Mouse (Mus musculus): ENCODE data around the gene Fam207a. TPM values are rescaled to one million over a fixed set of nuclear protein-coding genes. Genes with fewer than 3 reads are reported as not detected.

Gene Fam207a
- polyA plus RNA-seq, 2 experiments: 13.9 to 16.7 TPM

DNA sequence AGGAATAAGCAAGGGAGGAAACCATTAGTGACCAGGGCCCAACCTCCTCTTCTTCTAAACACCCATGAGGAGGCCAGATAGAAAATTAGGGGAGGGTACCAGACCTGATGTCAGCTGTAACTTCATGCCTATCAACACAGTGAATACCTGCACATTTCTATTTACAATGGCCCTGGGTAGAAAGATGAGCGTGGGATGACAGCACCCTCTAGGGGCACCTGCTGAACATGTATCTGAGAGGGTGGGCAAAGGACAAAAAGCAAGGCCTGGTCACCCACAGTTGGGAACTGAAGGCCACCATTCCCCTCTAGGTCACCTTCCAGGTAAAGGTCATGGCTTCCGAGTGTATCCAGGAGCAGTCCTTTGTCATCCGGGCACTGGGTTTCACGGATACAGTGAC lies 42.1 kb upstream of the Fam207a start:
- H3K9ac ChIP-seq (replicated peaks): no peak overlapping the region
- peak; percentile 57 for TF ChIP-seq CTCF (IDR thresholded peaks at IDR 0.05; ENCODE audit: low read depth)
- no peak for TF ChIP-seq EP300 (IDR thresholded peaks at IDR 0.05; ENCODE audit: low read depth)
- no peaks in the 10 kb centered on the region for H3K36me3 ChIP-seq (replicated peaks; ENCODE audit: control insufficient read depth, insufficient read depth, low read depth)
- no peaks in the 10 kb centered on the region for H3K27me3 ChIP-seq (ENCODE audit: control insufficient read depth, insufficient read depth, low read length)
- H3K4me3 ChIP-seq (ENCODE audit: insufficient read depth in 1 of 2, low read depth in 2 of 2, low read length in 2 of 2): no peak overlapping the region
- no peak overlapping the region for H3K4me2 ChIP-seq (ENCODE audit: low read depth)
- H3K27ac ChIP-seq: no peak overlapping the region
- 71% methylated on average over 4 of the region's 4 CpGs for WGBS (ENCODE audit: insufficient replicate concordance)
- no peak for ATAC-seq (ENCODE audit: insufficient read depth)
- H3K4me1 ChIP-seq (replicated peaks; ENCODE audit: control insufficient read depth in 2 of 2, insufficient read depth in 2 of 2, low read length in 1 of 2): peaks cover 0 to 13% of the 10 kb centered on the region in 2 experiments; a peak in 3 of 4 replicates
- H3K9me3 ChIP-seq (ENCODE audit: control insufficient read depth, low read length): no peaks in the 10 kb centered on the region
- DNase-seq (ENCODE audit: low read depth in 3 of 3, low spot score in 3 of 3): no peak

GRCm38 (mm10) chr10:77556631-77557030 lies 41.0 kb upstream of the Fam207a start:
- ATAC-seq (ENCODE audit: insufficient read depth) (no peak), DNase-seq (ENCODE audit: low read depth in 3 of 3, low spot score in 3 of 3) (no peak)
- H3K9me3 ChIP-seq (ENCODE audit: control insufficient read depth, low read length): no peaks in the 10 kb centered on the region
- WGBS (ENCODE audit: insufficient replicate concordance): 77% methylated on average over 7 of the region's 7 CpGs
- peaks cover 0 to 10% of the 10 kb centered on the region in 2 experiments; a peak in 3 of 4 replicates for H3K4me1 ChIP-seq (replicated peaks; ENCODE audit: control insufficient read depth in 2 of 2, insufficient read depth in 2 of 2, low read length in 1 of 2)
- TF ChIP-seq EP300 (IDR thresholded peaks at IDR 0.05; ENCODE audit: low read depth) (no peak), CTCF (IDR thresholded peaks at IDR 0.05; ENCODE audit: low read depth) (no peak)
- H3K4me2 ChIP-seq (ENCODE audit: low read depth): no peak overlapping the region
- H3K27me3 ChIP-seq (ENCODE audit: control insufficient read depth, insufficient read depth, low read length): no peaks in the 10 kb centered on the region
- H3K36me3 ChIP-seq (replicated peaks; ENCODE audit: control insufficient read depth, insufficient read depth, low read depth): no peaks in the 10 kb centered on the region
- H3K4me3 ChIP-seq (ENCODE audit: insufficient read depth in 1 of 2, low read depth in 2 of 2, low read length in 2 of 2): no peak overlapping the region
- H3K27ac ChIP-seq: no peak overlapping the region
- no peak overlapping the region for H3K9ac ChIP-seq (replicated peaks)

DNA sequence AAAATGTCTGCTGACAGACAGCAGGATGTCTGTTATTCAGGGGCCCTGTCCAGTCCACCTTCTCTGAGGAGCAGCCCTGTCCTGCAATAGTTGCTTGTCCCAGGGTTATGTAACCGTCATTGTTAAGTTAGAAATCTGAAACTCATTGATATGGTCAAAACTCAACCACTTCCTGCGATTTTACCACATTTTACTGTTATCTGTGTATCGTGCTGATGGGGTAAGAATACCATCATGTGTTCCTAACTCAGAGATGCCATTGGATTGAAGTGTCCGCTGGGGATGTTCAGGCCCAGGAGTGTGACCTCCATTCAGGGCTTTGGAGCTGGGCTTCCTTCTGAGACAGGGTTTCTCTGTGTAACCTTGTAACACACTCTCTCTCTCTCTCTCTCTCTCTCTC lies 39.3 kb upstream of the Fam207a start:
- 49% methylated on average over 4 of the region's 4 CpGs for WGBS (ENCODE audit: insufficient replicate concordance)
- ATAC-seq (ENCODE audit: insufficient read depth) (no peak), DNase-seq (ENCODE audit: low read depth in 3 of 3, low spot score in 3 of 3) (no peak)
- Histone ChIP-seq H3K4me2 (ENCODE audit: low read depth) (no peak overlapping the region), H3K27ac (no peak overlapping the region), H3K4me3 (ENCODE audit: insufficient read depth in 1 of 2, low read depth in 2 of 2, low read length in 2 of 2) (no peak overlapping the region), H3K9me3 (ENCODE audit: control insufficient read depth, low read length) (no peaks in the 10 kb centered on the region), H3K9ac (replicated peaks) (no peak overlapping the region), H3K27me3 (ENCODE audit: control insufficient read depth, insufficient read depth, low read length) (no peaks in the 10 kb centered on the region), H3K4me1 (replicated peaks; ENCODE audit: control insufficient read depth in 2 of 2, insufficient read depth in 2 of 2, low read length in 1 of 2) (no peaks in the 10 kb centered on the region; a peak in 1 of 4 replicates), H3K36me3 (replicated peaks; ENCODE audit: control insufficient read depth, insufficient read depth, low read depth) (no peaks in the 10 kb centered on the region)
- TF ChIP-seq EP300 (IDR thresholded peaks at IDR 0.05; ENCODE audit: low read depth) (no peak), CTCF (IDR thresholded peaks at IDR 0.05; ENCODE audit: low read depth) (no peak)

DNA sequence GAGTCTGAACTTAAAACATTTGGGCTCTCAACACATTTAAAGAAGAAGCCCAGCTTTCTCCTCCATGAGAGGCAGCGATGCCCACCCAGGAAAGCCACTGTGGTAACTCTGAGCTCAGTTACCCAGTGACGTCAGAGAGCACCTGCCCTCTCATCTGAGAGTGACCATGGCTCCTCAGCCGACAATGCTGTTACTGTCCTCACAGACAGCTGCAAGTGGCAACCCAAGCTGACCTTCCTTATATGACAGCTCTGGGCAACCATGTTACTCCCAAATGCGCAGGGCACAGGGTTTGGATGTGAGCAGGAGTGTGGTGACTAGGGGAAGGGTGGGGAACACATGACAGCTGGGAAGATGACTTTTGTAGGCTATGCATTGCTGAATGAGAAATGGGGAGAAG lies 37.7 kb upstream of the Fam207a start:
- H3K9me3 ChIP-seq (ENCODE audit: control insufficient read depth, low read length): no peaks in the 10 kb centered on the region
- H3K4me1 ChIP-seq (replicated peaks; ENCODE audit: control insufficient read depth in 2 of 2, insufficient read depth in 2 of 2, low read length in 1 of 2): no peaks in the 10 kb centered on the region; a peak in 1 of 4 replicates
- H3K9ac ChIP-seq (replicated peaks): no peak overlapping the region
- no peaks in the 10 kb centered on the region for H3K36me3 ChIP-seq (replicated peaks; ENCODE audit: control insufficient read depth, insufficient read depth, low read depth)
- no peak for TF ChIP-seq EP300 (IDR thresholded peaks at IDR 0.05; ENCODE audit: low read depth)
- TF ChIP-seq CTCF (IDR thresholded peaks at IDR 0.05; ENCODE audit: low read depth): no peak
- no peaks in the 10 kb centered on the region for H3K27me3 ChIP-seq (ENCODE audit: control insufficient read depth, insufficient read depth, low read length)
- H3K4me3 ChIP-seq (ENCODE audit: insufficient read depth in 1 of 2, low read depth in 2 of 2, low read length in 2 of 2): no peak overlapping the region
- H3K27ac ChIP-seq: no peak overlapping the region
- no peak for ATAC-seq (ENCODE audit: insufficient read depth)
- WGBS (ENCODE audit: insufficient replicate concordance): 70% methylated on average over 4 of the region's 4 CpGs
- H3K4me2 ChIP-seq (ENCODE audit: low read depth): no peak overlapping the region
- no peak for DNase-seq (ENCODE audit: low read depth in 3 of 3, low spot score in 3 of 3)

GRCm38 (mm10) chr10:77552162-77552561 lies 36.6 kb upstream of the Fam207a start:
- no peak overlapping the region for H3K4me3 ChIP-seq (ENCODE audit: insufficient read depth in 1 of 2, low read depth in 2 of 2, low read length in 2 of 2)
- no peaks in the 10 kb centered on the region for H3K36me3 ChIP-seq (replicated peaks; ENCODE audit: control insufficient read depth, insufficient read depth, low read depth)
- DNase-seq (ENCODE audit: low read depth in 3 of 3, low spot score in 3 of 3) (no peak), ATAC-seq (ENCODE audit: insufficient read depth) (no peak)
- H3K4me1 ChIP-seq (replicated peaks; ENCODE audit: control insufficient read depth in 2 of 2, insufficient read depth in 2 of 2, low read length in 1 of 2): no peaks in the 10 kb centered on the region; a peak in 1 of 4 replicates
- TF ChIP-seq CTCF (IDR thresholded peaks at IDR 0.05; ENCODE audit: low read depth) (no peak), EP300 (IDR thresholded peaks at IDR 0.05; ENCODE audit: low read depth) (no peak)
- H3K9ac ChIP-seq (replicated peaks): no peak overlapping the region
- H3K27ac ChIP-seq: no peak overlapping the region
- H3K9me3 ChIP-seq (ENCODE audit: control insufficient read depth, low read length): no peaks in the 10 kb centered on the region
- H3K4me2 ChIP-seq (ENCODE audit: low read depth): no peak overlapping the region
- 73% methylated on average over 5 of the region's 5 CpGs for WGBS (ENCODE audit: insufficient replicate concordance)
- H3K27me3 ChIP-seq (ENCODE audit: control insufficient read depth, insufficient read depth, low read length): no peaks in the 10 kb centered on the region
